Mouse (Mus musculus): ENCODE results near the gene Vsnl1. TPM values are rescaled to one million over a fixed set of nuclear protein-coding genes. Genes with fewer than 3 reads are reported as not detected.

The Vsnl1 gene
- total RNA-seq, 1 experiment from 2014 or later, result not detected

GRCm38 (mm10) chr12:11389141-11389540 is 47.3 kb downstream of the Vsnl1 start:
- ATAC-seq (replicated peaks; ENCODE audit: low read depth, poor library complexity, severe bottlenecking), result no peak

GRCm38 (mm10) chr12:11384754-11385153 is 51.7 kb downstream of the Vsnl1 start:
- ATAC-seq (replicated peaks; ENCODE audit: low read depth, poor library complexity, severe bottlenecking), result no peak

GRCm38 (mm10) chr12:11379396-11379795 is 57.0 kb downstream of the Vsnl1 start:
- no peak for ATAC-seq (replicated peaks; ENCODE audit: low read depth, poor library complexity, severe bottlenecking)

- ATAC-seq (replicated peaks; ENCODE audit: low read depth, poor library complexity, severe bottlenecking), result no peak
Observed at GRCm38 (mm10) chr12:11370056-11370455, 66.4 kb downstream of the Vsnl1 start.

- ATAC-seq (replicated peaks; ENCODE audit: low read depth, poor library complexity, severe bottlenecking), result no peak
Observed at GRCm38 (mm10) chr12:11367099-11367765, 69.2 kb downstream of the Vsnl1 start.

GRCm38 (mm10) chr12:11364870-11365269 is 71.5 kb downstream of the Vsnl1 start:
- ATAC-seq (replicated peaks; ENCODE audit: low read depth, poor library complexity, severe bottlenecking), result no peak

GRCm38 (mm10) chr12:11362435-11362834 is 74.0 kb downstream of the Vsnl1 start:
- ATAC-seq (replicated peaks; ENCODE audit: low read depth, poor library complexity, severe bottlenecking), result no peak

GRCm38 (mm10) chr12:11350895-11351294 is 85.5 kb downstream of the Vsnl1 start:
- ATAC-seq (replicated peaks; ENCODE audit: low read depth, poor library complexity, severe bottlenecking), result peak; percentile 80

- no peak for ATAC-seq (replicated peaks; ENCODE audit: low read depth, poor library complexity, severe bottlenecking)
Observed at GRCm38 (mm10) chr12:11349870-11350269, 86.5 kb downstream of the Vsnl1 start.

- no peak for ATAC-seq (replicated peaks; ENCODE audit: low read depth, poor library complexity, severe bottlenecking)
Observed at GRCm38 (mm10) chr12:11348423-11348822, 88.0 kb downstream of the Vsnl1 start.

- no peak for ATAC-seq (replicated peaks; ENCODE audit: low read depth, poor library complexity, severe bottlenecking)
Observed at GRCm38 (mm10) chr12:11345963-11346362, 90.5 kb downstream of the Vsnl1 start.

GRCm38 (mm10) chr12:11342020-11342600 is 94.3 kb downstream of the Vsnl1 start:
- ATAC-seq (replicated peaks; ENCODE audit: low read depth, poor library complexity, severe bottlenecking), result no peak

- ATAC-seq (replicated peaks; ENCODE audit: low read depth, poor library complexity, severe bottlenecking), result peak; percentile 54
Observed at GRCm38 (mm10) chr12:11338251-11338650, 98.2 kb downstream of the Vsnl1 start.

- ATAC-seq (replicated peaks; ENCODE audit: low read depth, poor library complexity, severe bottlenecking), result peak; percentile 87
Observed at GRCm38 (mm10) chr12:11336845-11337244, 99.6 kb downstream of the Vsnl1 start.

GRCm38 (mm10) chr12:11326483-11326882 is 109.9 kb downstream of the Vsnl1 start:
- no peak for ATAC-seq (replicated peaks; ENCODE audit: low read depth, poor library complexity, severe bottlenecking)

- no peak for ATAC-seq (replicated peaks; ENCODE audit: low read depth, poor library complexity, severe bottlenecking)
Observed at GRCm38 (mm10) chr12:11324480-11324879, 111.9 kb downstream of the Vsnl1 start.

- ATAC-seq (replicated peaks; ENCODE audit: low read depth, poor library complexity, severe bottlenecking), result peak; percentile 66
Observed at GRCm38 (mm10) chr12:11317671-11318070, 118.7 kb downstream of the Vsnl1 start.

GRCm38 (mm10) chr12:11313840-11314239 is 122.6 kb downstream of the Vsnl1 start:
- no peak for ATAC-seq (replicated peaks; ENCODE audit: low read depth, poor library complexity, severe bottlenecking)

- no peak for ATAC-seq (replicated peaks; ENCODE audit: low read depth, poor library complexity, severe bottlenecking)
Observed at GRCm38 (mm10) chr12:11311106-11311505, 125.3 kb downstream of the Vsnl1 start.

- ATAC-seq (replicated peaks; ENCODE audit: low read depth, poor library complexity, severe bottlenecking), result no peak
Observed at GRCm38 (mm10) chr12:11306753-11307645, 129.4 kb downstream of the Vsnl1 start.

GRCm38 (mm10) chr12:11300858-11301257 is 135.6 kb downstream of the Vsnl1 start:
- ATAC-seq (replicated peaks; ENCODE audit: low read depth, poor library complexity, severe bottlenecking), result peak; percentile 82

Data from common myeloid progenitor, adult 5-6 weeks (primary cell).